Mouse (Mus musculus) C2C12 (cell line): Measurements from ENCODE around the gene Slc25a45. TPM values are rescaled to one million over a fixed set of nuclear protein-coding genes. Genes with fewer than 3 reads are reported as not detected.

ENCODE experiments used
- H3K27me3 ChIP-seq: one replicate; pipeline ENCODE4 v1.6.1; 2011; ENCODE audit not compliant: control insufficient read depth, insufficient read depth, insufficient read length
- H3K36me3 ChIP-seq: one replicate; pipeline ENCODE4 v1.6.1; 2011; ENCODE audit not compliant: control insufficient read depth, insufficient read depth
- H3K4me3 ChIP-seq: one replicate; pipeline ENCODE4 v1.5.1; 2011; ENCODE audit warnings: mild to moderate bottlenecking, control low read depth; ENCODE audit not compliant: poor library complexity, insufficient read depth, severe bottlenecking
- H3K79me2 ChIP-seq: one replicate; pipeline ENCODE4 v1.6.1; 2011; ENCODE audit not compliant: control insufficient read depth, insufficient read depth
- H3K79me3 ChIP-seq: one replicate; pipeline ENCODE4 v1.6.1; 2011; ENCODE audit warnings: low read depth, control low read depth
- H3ac ChIP-seq: one replicate; pipeline ENCODE3; 2011; ENCODE audit warnings: low read depth; ENCODE audit not compliant: control insufficient read depth, insufficient read length
- CEBPB ChIP-seq: IDR thresholded peaks from one replicate; pipeline ENCODE4 v1.6.1; 2011; ENCODE audit warnings: low read depth, mild to moderate bottlenecking, control low read depth, moderate library complexity
- CTCF ChIP-seq: IDR thresholded peaks from one replicate; pipeline ENCODE4 v1.5.1; 2011; ENCODE audit not compliant: control insufficient read depth, insufficient read depth, insufficient read length
- FOSL1 ChIP-seq: IDR thresholded peaks from one replicate; pipeline ENCODE4 v1.8.0; 2011; ENCODE audit warnings: mild to moderate bottlenecking, low read length; ENCODE audit not compliant: poor library complexity, insufficient read depth, severe bottlenecking
- MAX ChIP-seq: IDR thresholded peaks from one replicate; pipeline ENCODE4 v1.6.1; 2011; ENCODE audit warnings: mild to moderate bottlenecking, control low read depth
- MYOD1 ChIP-seq: IDR thresholded peaks from one replicate; pipeline ENCODE4 v1.6.1; 2011; ENCODE audit warnings: low read depth; ENCODE audit not compliant: control insufficient read depth, insufficient read length
- MYOG ChIP-seq: IDR thresholded peaks from one replicate; pipeline ENCODE4 v1.6.1; 2011; ENCODE audit not compliant: control insufficient read depth, insufficient read length; ENCODE audit errors: extremely low read depth
- USF1 ChIP-seq: IDR thresholded peaks from one replicate; pipeline ENCODE4 v1.6.1; 2011; ENCODE audit warnings: low read depth, mild to moderate bottlenecking, control low read depth, moderate library complexity
- polyA plus RNA-seq: library from polyadenylated mRNA; unstranded; fragments of >200 nt; fragmentation: generic; extraction: Trizol; gene quantifications from one replicate; pipeline ENCODE4 v1.2.1, GENCODE M21; 2012; ENCODE audit warnings: missing spikeins

Slc25a45 gene
- polyA plus RNA-seq, 1 experiment: 5.5 TPM

DNA sequence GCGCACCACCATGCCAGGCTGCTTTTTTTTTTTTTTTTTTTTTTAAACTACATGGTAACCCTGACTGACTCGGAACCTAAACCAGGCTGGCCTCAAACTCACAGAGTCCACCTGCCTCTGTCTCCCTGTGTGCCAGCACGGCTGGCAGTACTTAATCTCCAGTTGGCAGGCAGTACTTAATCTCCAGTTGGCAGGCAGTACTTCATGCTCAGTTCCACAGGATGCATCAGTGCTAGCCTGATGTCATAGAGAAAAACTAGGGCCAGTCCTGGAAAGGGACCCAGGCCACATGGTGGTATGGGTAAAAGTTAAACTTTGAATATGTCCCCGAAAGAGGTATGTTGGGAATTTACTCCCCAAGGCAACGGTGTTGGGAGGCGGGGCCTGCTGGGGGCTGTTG is 50.5 kb downstream of the Slc25a45 start:
- Histone ChIP-seq H3K4me3 (no peak overlapping the region), H3ac (no peak overlapping the region), H3K27me3 (no peaks in the 10 kb centered on the region), H3K79me3 (no peaks in the 10 kb centered on the region), H3K36me3 (no peaks in the 10 kb centered on the region), H3K79me2 (peaks cover 6% of the 10 kb centered on the region)
- TF ChIP-seq MYOD1 (no peak), MAX (no peak), USF1 (no peak), CEBPB (no peak), FOSL1 (no peak), CTCF (no peak), MYOG (no peak)

DNA sequence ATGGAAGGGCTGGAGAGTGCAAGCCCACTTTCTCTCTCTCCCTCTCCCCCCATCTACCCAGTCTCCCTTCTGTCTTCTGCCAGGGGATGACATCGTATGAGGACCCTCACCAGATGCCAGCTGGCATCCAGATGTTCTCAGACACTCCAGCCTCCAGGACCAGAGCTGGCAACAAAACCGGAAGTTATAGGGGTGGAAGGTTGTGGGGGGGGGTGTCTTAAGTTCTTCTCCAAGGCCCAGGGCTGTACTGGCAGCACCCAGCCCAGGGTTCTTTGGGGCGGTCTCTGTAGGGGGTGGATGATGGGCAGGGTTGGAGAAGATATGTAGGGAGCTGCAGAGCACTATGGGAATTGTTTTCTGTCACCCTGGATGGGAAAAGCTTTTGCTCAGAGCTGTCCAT is 50.9 kb downstream of the Slc25a45 start:
- no peaks in the 10 kb centered on the region for H3K27me3 ChIP-seq
- no peaks in the 10 kb centered on the region for H3K79me3 ChIP-seq
- TF ChIP-seq USF1 (no peak), FOSL1 (no peak), CTCF (no peak), CEBPB (no peak), MYOG (no peak), MAX (no peak), MYOD1 (no peak)
- H3K36me3 ChIP-seq: no peaks in the 10 kb centered on the region
- no peak overlapping the region for H3ac ChIP-seq
- peaks cover 2% of the 10 kb centered on the region for H3K79me2 ChIP-seq
- H3K4me3 ChIP-seq: no peak overlapping the region

DNA sequence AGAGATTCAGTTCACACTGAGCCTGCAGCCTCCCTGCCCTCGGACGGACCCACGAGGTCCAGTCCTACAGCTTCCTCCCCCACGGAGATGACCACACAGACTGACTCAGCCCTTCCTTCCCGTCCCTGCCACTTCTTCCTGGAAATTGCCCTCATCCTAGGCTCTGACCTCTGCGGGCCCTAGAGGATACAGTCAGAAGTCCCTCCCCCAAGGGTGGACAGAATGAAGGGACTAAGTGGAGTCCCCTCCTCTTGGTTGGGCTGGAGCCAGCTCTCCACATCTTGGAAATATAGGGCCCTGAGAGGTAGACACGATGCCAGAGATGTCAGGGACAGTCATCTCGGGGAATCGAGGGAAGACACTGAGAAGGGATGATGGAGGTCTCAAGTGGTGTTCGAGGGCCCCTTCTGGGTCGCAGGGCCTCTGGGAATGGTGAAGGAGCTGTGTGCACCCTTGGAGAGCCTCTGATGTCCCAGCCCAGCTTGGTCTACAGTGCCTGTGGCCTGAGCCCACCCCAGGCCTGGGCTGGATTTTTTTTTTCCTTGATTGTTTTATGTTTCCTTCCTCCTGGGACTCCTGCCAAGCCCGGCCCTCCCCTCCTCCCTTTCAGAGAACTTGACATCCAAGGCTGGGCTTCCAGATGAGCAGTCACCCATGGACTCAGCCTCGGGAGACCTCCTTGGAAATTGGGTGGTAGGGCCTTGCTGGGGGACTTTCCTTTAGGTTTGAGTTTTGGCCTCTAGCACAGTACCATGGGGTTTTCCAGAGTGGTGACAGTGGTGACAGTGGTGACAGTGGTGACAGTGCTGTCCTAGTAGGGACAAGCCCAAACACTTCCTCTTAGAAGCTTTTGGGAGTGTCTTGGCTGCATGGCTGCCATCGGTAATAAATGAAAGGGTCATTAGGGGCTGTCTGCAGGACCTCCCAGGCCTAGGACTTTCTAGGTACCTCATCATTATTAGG is 52.3 kb downstream of the Slc25a45 start:
- Histone ChIP-seq H3K4me3 (no peak overlapping the region), H3K27me3 (no peaks in the 10 kb centered on the region)

DNA sequence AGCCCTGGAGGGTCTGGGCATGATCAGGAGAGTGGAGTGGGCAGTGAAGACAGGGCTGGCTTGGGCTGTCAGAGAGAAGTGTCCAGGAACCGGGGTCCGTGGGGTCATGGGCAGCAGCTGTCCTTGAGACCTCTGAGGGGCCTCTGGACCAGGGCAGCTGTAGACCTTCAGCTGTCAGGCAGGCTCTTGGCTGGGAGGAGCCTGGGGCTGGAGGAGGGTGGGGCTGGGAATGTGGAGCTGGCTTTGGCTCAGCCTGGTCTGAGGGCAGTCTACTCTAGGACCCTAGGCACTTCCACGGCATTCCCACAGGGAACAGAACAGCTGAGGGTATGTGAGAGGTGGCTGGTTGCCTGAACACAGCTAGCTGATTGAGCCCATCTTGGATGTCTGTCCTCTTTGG is 57.7 kb downstream of the Slc25a45 start:
- H3K79me2 ChIP-seq: no peaks in the 10 kb centered on the region
- no peak overlapping the region for H3ac ChIP-seq
- H3K36me3 ChIP-seq: peaks cover 5% of the 10 kb centered on the region
- no peaks in the 10 kb centered on the region for H3K27me3 ChIP-seq
- no peak overlapping the region for H3K4me3 ChIP-seq
- no peak for TF ChIP-seq USF1
- no peaks in the 10 kb centered on the region for H3K79me3 ChIP-seq

More for the DNA sequence above, 52.3 kb downstream of the Slc25a45 start:
- no peak for TF ChIP-seq CTCF
- TF ChIP-seq MAX: no peak
- H3K79me2 ChIP-seq: no peaks in the 10 kb centered on the region
- H3K79me3 ChIP-seq: no peaks in the 10 kb centered on the region
- H3K36me3 ChIP-seq: no peaks in the 10 kb centered on the region
- H3ac ChIP-seq: no peak overlapping the region

Other genes starting within 250 kb of the Slc25a45 start
- gene Rela, start 240.3 kb upstream of the Slc25a45 start, polyA plus RNA-seq: 56.5 TPM
- 22.9 TPM for gene Sipa1, start 214.1 kb upstream of the Slc25a45 start, polyA plus RNA-seq
- gene Map3k11, start 189.1 kb upstream of the Slc25a45 start, polyA plus RNA-seq: 24.2 TPM
- 28.0 TPM for gene Pcnx3, start 188.9 kb upstream of the Slc25a45 start, polyA plus RNA-seq
- gene Kcnk7, start 173.4 kb upstream of the Slc25a45 start, polyA plus RNA-seq: 0.19 TPM
- gene Ehbp1l1, start 151.5 kb upstream of the Slc25a45 start, polyA plus RNA-seq: 62.1 TPM
- gene Fam89b, start 148.2 kb upstream of the Slc25a45 start, polyA plus RNA-seq: 129 TPM
- 128 TPM for gene Ltbp3, start 136.9 kb upstream of the Slc25a45 start, polyA plus RNA-seq
- 69.6 TPM for gene Scyl1, start 106.4 kb upstream of the Slc25a45 start, polyA plus RNA-seq
- gene Frmd8, start 2.5 kb upstream of the Slc25a45 start, polyA plus RNA-seq: 44.1 TPM
- gene Tigd3, start 16.3 kb downstream of the Slc25a45 start, polyA plus RNA-seq: 1.0 TPM
- 69.3 TPM for gene Dpf2, start 35.2 kb downstream of the Slc25a45 start, polyA plus RNA-seq
- 3.6 TPM for gene Cdc42ep2, start 47.0 kb downstream of the Slc25a45 start, polyA plus RNA-seq
- 45.1 TPM for gene Pola2, start 86.4 kb downstream of the Slc25a45 start, polyA plus RNA-seq
- not detected for gene Slc22a20, start 108.3 kb downstream of the Slc25a45 start, polyA plus RNA-seq
- gene Capn1, start 138.1 kb downstream of the Slc25a45 start, polyA plus RNA-seq: 36.9 TPM
- gene Syvn1, start 168.8 kb downstream of the Slc25a45 start, polyA plus RNA-seq: 18.7 TPM
- 60.0 TPM for gene Mrpl49, start 180.0 kb downstream of the Slc25a45 start, polyA plus RNA-seq
- 2,541 TPM for gene Fau, start 180.0 kb downstream of the Slc25a45 start, polyA plus RNA-seq
- gene Znhit2, start 183.4 kb downstream of the Slc25a45 start, polyA plus RNA-seq: 49.8 TPM
- 14.7 TPM for gene Tm7sf2, start 190.6 kb downstream of the Slc25a45 start, polyA plus RNA-seq
- gene Vps51, start 199.4 kb downstream of the Slc25a45 start, polyA plus RNA-seq: 55.2 TPM
- not detected for gene Tmem262, start 202.2 kb downstream of the Slc25a45 start, polyA plus RNA-seq
- 0.44 TPM for gene Gm28374, start 204.4 kb downstream of the Slc25a45 start, polyA plus RNA-seq
- gene Zfpl1, start 207.1 kb downstream of the Slc25a45 start, polyA plus RNA-seq: 59.7 TPM
- gene Cdca5, start 207.2 kb downstream of the Slc25a45 start, polyA plus RNA-seq: 33.0 TPM
- 0.36 TPM for gene AC131692.1, start 216.6 kb downstream of the Slc25a45 start, polyA plus RNA-seq
- gene Naaladl1, start 228.0 kb downstream of the Slc25a45 start, polyA plus RNA-seq: 0.16 TPM
- 44.7 TPM for gene Sac3d1, start 240.8 kb downstream of the Slc25a45 start, polyA plus RNA-seq